Mouse (Mus musculus) gastrocnemius, postnatal 25 days (tissue): Measurements from ENCODE around the gene Cdh4. TPM values are rescaled to one million over a fixed set of nuclear protein-coding genes. Genes with fewer than 3 reads are reported as not detected.

Source experiments
- DNase-seq: peaks from one replicate; pipeline ENCODE4 v3.0.0; 2022
- total RNA-seq, 2 experiments: library from RNA; stranded (reverse); gene quantifications; 1 replicate in 1 of 2; 2 replicates in 1 of 2; pipeline ENCODE4 v1.2.3; 2021

Cdh4 gene
- total RNA-seq, 2 experiments from 2014 or later, result 6.7 to 9.6 TPM

- DNase-seq, result no peak
These were observed 96.3 kb downstream of the Cdh4 start for GRCm38 (mm10) chr2:179538535-179538934.

GRCm38 (mm10) chr2:179539532-179540245 lies 97.5 kb downstream of the Cdh4 start:
- DNase-seq, result no peak

GRCm38 (mm10) chr2:179541096-179541495 lies 98.9 kb downstream of the Cdh4 start:
- no peak for DNase-seq

GRCm38 (mm10) chr2:179547627-179548026 lies 105.4 kb downstream of the Cdh4 start:
- no peak for DNase-seq

GRCm38 (mm10) chr2:179555928-179556327 lies 113.7 kb downstream of the Cdh4 start:
- DNase-seq, result no peak

GRCm38 (mm10) chr2:179562350-179562749 lies 120.1 kb downstream of the Cdh4 start:
- no peak for DNase-seq

- no peak for DNase-seq
These were observed 123.4 kb downstream of the Cdh4 start for GRCm38 (mm10) chr2:179565611-179566010.

- no peak for DNase-seq
These were observed 125.7 kb downstream of the Cdh4 start for GRCm38 (mm10) chr2:179567886-179568285.

- no peak for DNase-seq
These were observed 126.9 kb downstream of the Cdh4 start for GRCm38 (mm10) chr2:179569171-179569570.

GRCm38 (mm10) chr2:179571175-179571769 lies 129.0 kb downstream of the Cdh4 start:
- no peak for DNase-seq

GRCm38 (mm10) chr2:179573331-179573730 lies 131.1 kb downstream of the Cdh4 start:
- DNase-seq, result no peak

GRCm38 (mm10) chr2:179573786-179574185 lies 131.6 kb downstream of the Cdh4 start:
- DNase-seq, result no peak

GRCm38 (mm10) chr2:179575585-179575984 lies 133.4 kb downstream of the Cdh4 start:
- DNase-seq, result no peak

GRCm38 (mm10) chr2:179576221-179576620 lies 134.0 kb downstream of the Cdh4 start:
- DNase-seq, result no peak

- no peak for DNase-seq
These were observed 136.1 kb downstream of the Cdh4 start for GRCm38 (mm10) chr2:179578329-179578728.

- no peak for DNase-seq
These were observed 136.6 kb downstream of the Cdh4 start for GRCm38 (mm10) chr2:179578842-179579241.

GRCm38 (mm10) chr2:179580415-179580814 lies 138.2 kb downstream of the Cdh4 start:
- no peak for DNase-seq

GRCm38 (mm10) chr2:179581058-179581457 lies 138.8 kb downstream of the Cdh4 start:
- no peak for DNase-seq

- DNase-seq, result no peak
These were observed 140.7 kb downstream of the Cdh4 start for GRCm38 (mm10) chr2:179582966-179583365.

- DNase-seq, result no peak
These were observed 142.4 kb downstream of the Cdh4 start for GRCm38 (mm10) chr2:179584672-179585071.

- no peak for DNase-seq
These were observed 144.2 kb downstream of the Cdh4 start for GRCm38 (mm10) chr2:179586436-179586835.

GRCm38 (mm10) chr2:179587069-179587468 lies 144.8 kb downstream of the Cdh4 start:
- no peak for DNase-seq

- DNase-seq, result no peak
These were observed 149.4 kb downstream of the Cdh4 start for GRCm38 (mm10) chr2:179591661-179592060.

- peak; percentile 16 for DNase-seq
These were observed 152.8 kb downstream of the Cdh4 start for GRCm38 (mm10) chr2:179595013-179595412.
